Mouse (Mus musculus): ENCODE measurements at regions not wholly inside any gene's neighbourhood (a gene's known extent, or its start where the extent isn't known, plus 50 kb on each side); places are given as distances from the start of the nearest gene placed in this dataset.

- Histone ChIP-seq H3K4me1 (no peaks in the 10 kb centered on the region), H3K27me3 (ENCODE audit: poor library complexity, severe bottlenecking) (peaks cover 87% of the 10 kb centered on the region), H3K27ac (no peak overlapping the region), H3K4me3 (no peak overlapping the region), H3K36me3 (replicated peaks) (no peaks in the 10 kb centered on the region), H3K9me3 (no peaks in the 10 kb centered on the region)
- no peak for DNase-seq (ENCODE audit: extremely low spot score, low spot score)
- WGBS, result 77% methylated on average over 5 of the region's 5 CpGs
These were observed 407.6 kb downstream of the Bcor start for GRCm38 (mm10) chrX:11752513-11752912.

- WGBS, result 42% methylated on average over 13 of the region's 13 CpGs
- Histone ChIP-seq H3K9me3 (no peaks in the 10 kb centered on the region), H3K27me3 (ENCODE audit: poor library complexity, severe bottlenecking) (peaks cover 86% of the 10 kb centered on the region), H3K27ac (no peak overlapping the region), H3K36me3 (replicated peaks) (no peaks in the 10 kb centered on the region), H3K4me1 (no peaks in the 10 kb centered on the region), H3K4me3 (no peak overlapping the region)
- DNase-seq (ENCODE audit: extremely low spot score, low spot score), result no peak
These were observed 407.1 kb downstream of the Bcor start for GRCm38 (mm10) chrX:11752973-11753590.

GRCm38 (mm10) chrX:11755046-11755445, 405.1 kb downstream of the Bcor start:
- Histone ChIP-seq H3K27me3 (ENCODE audit: poor library complexity, severe bottlenecking) (peaks cover 89% of the 10 kb centered on the region), H3K27ac (no peak overlapping the region), H3K36me3 (replicated peaks) (no peaks in the 10 kb centered on the region), H3K4me1 (no peaks in the 10 kb centered on the region), H3K4me3 (no peak overlapping the region), H3K9me3 (no peaks in the 10 kb centered on the region)
- 98% methylated on average over 2 of the region's 2 CpGs for WGBS
- DNase-seq (ENCODE audit: extremely low spot score, low spot score), result no peak

- no peaks in the 10 kb centered on the region for H3K9me3 ChIP-seq
- DNase-seq (ENCODE audit: extremely low spot score, low spot score), result no peak
- H3K36me3 ChIP-seq (replicated peaks), result no peaks in the 10 kb centered on the region
- no peak overlapping the region for H3K27ac ChIP-seq
- H3K4me3 ChIP-seq, result no peak overlapping the region
- WGBS, result 82% methylated on average over 17 of the region's 17 CpGs
- peaks cover 79% of the 10 kb centered on the region for H3K27me3 ChIP-seq (ENCODE audit: poor library complexity, severe bottlenecking)
- no peaks in the 10 kb centered on the region for H3K4me1 ChIP-seq
These were observed 396.6 kb downstream of the Bcor start for GRCm38 (mm10) chrX:11763351-11764082.

- no peak overlapping the region for H3K27ac ChIP-seq
- H3K4me3 ChIP-seq, result no peak overlapping the region
- no peaks in the 10 kb centered on the region for H3K4me1 ChIP-seq
- WGBS, result 68% methylated on average over 6 of the region's 6 CpGs
- no peaks in the 10 kb centered on the region for H3K9me3 ChIP-seq
- H3K36me3 ChIP-seq (replicated peaks), result no peaks in the 10 kb centered on the region
- H3K27me3 ChIP-seq (ENCODE audit: poor library complexity, severe bottlenecking), result peaks cover 67% of the 10 kb centered on the region
- DNase-seq (ENCODE audit: extremely low spot score, low spot score), result no peak
These were observed 383.8 kb downstream of the Bcor start for GRCm38 (mm10) chrX:11776236-11776899.

- H3K27me3 ChIP-seq (ENCODE audit: poor library complexity, severe bottlenecking), result peaks cover 82% of the 10 kb centered on the region
- no peak for DNase-seq (ENCODE audit: extremely low spot score, low spot score)
- 0 out of 2 replicates have a peak overlapping the region, but pooled peaks have one; percentile 1 for H3K27ac ChIP-seq
- H3K36me3 ChIP-seq (replicated peaks), result no peaks in the 10 kb centered on the region
- no peaks in the 10 kb centered on the region; the same call in 1 of the 2 replicates for H3K9me3 ChIP-seq
- H3K4me3 ChIP-seq, result no peak overlapping the region
- WGBS, result 79% methylated on average over 6 of the region's 6 CpGs
- peaks cover 31% of the 10 kb centered on the region for H3K4me1 ChIP-seq
These were observed 365.1 kb downstream of the Bcor start for GRCm38 (mm10) chrX:11795010-11795409.

GRCm38 (mm10) chrX:11797870-11798269, 362.3 kb downstream of the Bcor start:
- 8% methylated on average over 11 of the region's 11 CpGs for WGBS
- DNase-seq (ENCODE audit: extremely low spot score, low spot score), result peak; percentile 63
- Histone ChIP-seq H3K27ac (peak overlapping the region; percentile 68), H3K27me3 (ENCODE audit: poor library complexity, severe bottlenecking) (peaks cover 90% of the 10 kb centered on the region), H3K4me1 (peaks cover 44% of the 10 kb centered on the region), H3K4me3 (no peak overlapping the region; the same call in 1 of the 2 replicates), H3K36me3 (replicated peaks) (no peaks in the 10 kb centered on the region), H3K9me3 (no peaks in the 10 kb centered on the region; the same call in 1 of the 2 replicates)

- Histone ChIP-seq H3K9me3 (no peaks in the 10 kb centered on the region), H3K4me1 (peaks cover 49% of the 10 kb centered on the region), H3K36me3 (replicated peaks) (no peaks in the 10 kb centered on the region), H3K27me3 (ENCODE audit: poor library complexity, severe bottlenecking) (peaks cover 94% of the 10 kb centered on the region), H3K27ac (peak overlapping the region; percentile 68), H3K4me3 (no peak overlapping the region; the same call in 1 of the 2 replicates)
- DNase-seq (ENCODE audit: extremely low spot score, low spot score), result no peak
- WGBS, result 14% methylated on average over 3 of the region's 3 CpGs
These were observed 361.8 kb downstream of the Bcor start for GRCm38 (mm10) chrX:11798326-11798725.

- no peaks in the 10 kb centered on the region for H3K36me3 ChIP-seq (replicated peaks)
- H3K27ac ChIP-seq, result no peak overlapping the region
- H3K4me3 ChIP-seq, result no peak overlapping the region
- DNase-seq (ENCODE audit: extremely low spot score, low spot score), result no peak
- peaks cover 100% of the 10 kb centered on the region for H3K27me3 ChIP-seq (ENCODE audit: poor library complexity, severe bottlenecking)
- H3K9me3 ChIP-seq, result no peaks in the 10 kb centered on the region
- H3K4me1 ChIP-seq, result peaks cover 54% of the 10 kb centered on the region
- WGBS, result 82% methylated on average over 16 of the region's 16 CpGs
These were observed 359.7 kb downstream of the Bcor start for GRCm38 (mm10) chrX:11800400-11800941.

- no peak overlapping the region for H3K4me3 ChIP-seq
- no peak for DNase-seq (ENCODE audit: extremely low spot score, low spot score)
- peaks cover 52% of the 10 kb centered on the region for H3K4me1 ChIP-seq
- no peak overlapping the region for H3K27ac ChIP-seq
- WGBS, result 38% methylated on average over 3 of the region's 3 CpGs
- H3K9me3 ChIP-seq, result no peaks in the 10 kb centered on the region
- peaks cover 100% of the 10 kb centered on the region for H3K27me3 ChIP-seq (ENCODE audit: poor library complexity, severe bottlenecking)
- H3K36me3 ChIP-seq (replicated peaks), result no peaks in the 10 kb centered on the region
These were observed 358.9 kb downstream of the Bcor start for GRCm38 (mm10) chrX:11801208-11801607.

- peaks cover 57% of the 10 kb centered on the region for H3K4me1 ChIP-seq
- H3K4me3 ChIP-seq, result no peak overlapping the region
- H3K27me3 ChIP-seq (ENCODE audit: poor library complexity, severe bottlenecking), result peaks cover 100% of the 10 kb centered on the region
- no peaks in the 10 kb centered on the region for H3K36me3 ChIP-seq (replicated peaks)
- WGBS, result 62% methylated on average over 12 of the region's 12 CpGs
- H3K9me3 ChIP-seq, result no peaks in the 10 kb centered on the region
- DNase-seq (ENCODE audit: extremely low spot score, low spot score), result no peak
- H3K27ac ChIP-seq, result no peak overlapping the region
These were observed 358.5 kb downstream of the Bcor start for GRCm38 (mm10) chrX:11801621-11802020.

- WGBS, result 45% methylated on average over 8 of the region's 8 CpGs
- DNase-seq (ENCODE audit: extremely low spot score, low spot score), result no peak
These were observed 357.9 kb downstream of the Bcor start for GRCm38 (mm10) chrX:11802074-11802899.

More at GRCm38 (mm10) chrX:11802074-11802899, 357.9 kb downstream of the Bcor start:
- Histone ChIP-seq H3K36me3 (replicated peaks) (no peaks in the 10 kb centered on the region), H3K9me3 (no peaks in the 10 kb centered on the region), H3K27me3 (ENCODE audit: poor library complexity, severe bottlenecking) (peaks cover 100% of the 10 kb centered on the region), H3K27ac (no peak overlapping the region), H3K4me3 (no peak overlapping the region), H3K4me1 (peaks cover 59% of the 10 kb centered on the region)

Data from forebrain, embryonic 10.5 days (tissue).